Mouse (Mus musculus) small intestine, adult 2 months (tissue): Measurements from ENCODE around the gene Cenpu.

ENCODE experiments used
- CTCF ChIP-seq: fragments of 200-500 bp; IDR thresholded peaks from 2 replicates; pipeline ENCODE4 v1.5.1; 2012; ENCODE audit warnings: low read depth, mild to moderate bottlenecking, control low read depth, inconsistent platforms, low read length, moderate library complexity, mixed read lengths; ENCODE audit not compliant: insufficient replicate concordance, insufficient read length; ENCODE audit errors: extremely low read depth
- POLR2A ChIP-seq: fragments of 200-500 bp; IDR thresholded peaks from 2 replicates; pipeline ENCODE4 v1.6.1; 2012; ENCODE audit warnings: low read depth, mild to moderate bottlenecking, control low read depth, inconsistent platforms, low read length, moderate library complexity

DNA sequence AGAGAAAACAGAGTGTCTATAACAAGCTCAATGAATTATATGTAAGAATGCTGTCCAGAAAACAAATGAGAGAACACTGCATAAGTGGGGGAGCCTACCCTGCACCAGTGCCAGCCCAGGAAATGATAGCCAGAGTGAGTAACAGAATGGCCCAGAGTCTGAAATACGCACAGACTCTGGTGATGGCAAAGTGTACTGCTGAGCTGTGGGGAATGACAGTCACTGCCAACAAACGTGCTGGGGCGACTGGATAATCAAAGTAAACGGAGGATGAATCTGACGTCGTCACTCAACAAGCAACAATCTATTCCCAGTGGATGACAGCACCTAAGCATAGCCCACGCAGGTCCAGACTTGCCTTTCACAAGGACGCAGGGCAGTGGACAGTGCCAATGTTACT is 41.2 kb downstream of the Cenpu start:
- TF ChIP-seq POLR2A = no peak
- TF ChIP-seq CTCF = no peak
